Mouse (Mus musculus) adrenal gland, adult (tissue): ENCODE data around the gene Vangl1.
A peak's percentile ranks its signal among the peaks of the same experiment; 100 is the strongest.

Source experiments
- DNase-seq, 2 experiments: peaks; one replicate each; pipeline ENCODE4 v3.0.0; 2022 to 2023; ENCODE audit warnings: low spot score in 1 of 2; ENCODE audit not compliant: inconsistent age in 2 of 2

Gene Vangl1

DNA sequence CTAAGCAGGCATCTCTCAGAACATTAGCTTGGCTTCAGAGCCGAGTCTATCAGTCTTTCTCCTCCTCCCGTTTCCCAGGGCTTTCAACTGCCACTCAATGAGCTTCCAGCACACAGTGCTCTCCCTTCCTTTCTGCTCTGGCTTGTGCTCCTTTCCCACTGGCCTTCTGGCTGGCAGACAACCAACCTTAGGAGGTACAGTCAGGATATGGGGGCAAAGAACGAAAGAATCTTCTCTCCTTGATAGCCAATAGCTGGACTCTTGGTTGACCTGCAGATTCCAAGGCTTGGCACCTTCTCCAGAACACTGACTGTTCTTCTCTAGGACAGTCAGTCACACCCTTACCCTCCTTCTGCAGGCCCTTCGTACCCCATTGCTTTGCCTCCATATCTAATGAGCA is 5.3 kb downstream of the Vangl1 start:
- no peak for DNase-seq

- no peak for DNase-seq
Observed at GRCm38 (mm10) chr3:102198446-102198845, 6.0 kb downstream of the Vangl1 start.

DNA sequence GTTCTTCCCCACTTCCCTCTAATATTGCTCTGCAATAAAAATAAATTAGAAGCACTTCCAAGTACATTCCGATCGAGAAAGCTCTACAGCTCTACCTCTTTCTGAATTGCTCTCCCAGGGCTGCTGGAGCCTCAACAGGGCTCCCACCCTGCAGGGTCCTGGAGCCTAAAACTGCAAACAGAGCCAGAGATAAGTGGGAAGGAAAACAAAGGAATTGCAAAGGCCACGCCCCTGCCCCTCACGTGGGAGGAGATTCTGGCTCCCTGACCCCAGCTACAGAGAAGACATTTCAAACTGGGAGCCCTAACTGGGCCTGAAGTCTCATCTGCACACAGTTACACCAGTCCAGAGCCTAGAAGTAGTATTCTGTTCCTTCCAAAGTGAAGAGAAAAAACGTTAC is 6.7 kb downstream of the Vangl1 start:
- no peak for DNase-seq

DNA sequence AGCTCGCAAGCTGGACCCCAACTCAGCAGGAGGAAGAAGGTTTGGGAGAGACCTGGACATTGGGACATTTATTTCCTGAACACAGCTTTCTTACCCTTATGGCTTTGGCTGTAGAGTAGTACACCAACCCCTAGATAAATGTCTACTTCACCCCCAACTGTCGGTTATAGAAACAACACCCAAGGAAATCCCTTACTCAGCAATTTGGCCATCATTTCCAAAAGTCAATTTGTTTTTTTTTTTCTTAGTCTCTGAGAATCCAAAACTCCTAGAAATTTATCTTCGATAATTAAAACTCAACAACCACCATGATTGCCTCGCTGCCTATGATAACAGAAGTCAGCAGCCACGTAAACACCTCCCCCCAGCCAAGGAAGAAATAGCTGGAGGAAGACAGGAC is 7.3 kb downstream of the Vangl1 start:
- DNase-seq: no peak

DNA sequence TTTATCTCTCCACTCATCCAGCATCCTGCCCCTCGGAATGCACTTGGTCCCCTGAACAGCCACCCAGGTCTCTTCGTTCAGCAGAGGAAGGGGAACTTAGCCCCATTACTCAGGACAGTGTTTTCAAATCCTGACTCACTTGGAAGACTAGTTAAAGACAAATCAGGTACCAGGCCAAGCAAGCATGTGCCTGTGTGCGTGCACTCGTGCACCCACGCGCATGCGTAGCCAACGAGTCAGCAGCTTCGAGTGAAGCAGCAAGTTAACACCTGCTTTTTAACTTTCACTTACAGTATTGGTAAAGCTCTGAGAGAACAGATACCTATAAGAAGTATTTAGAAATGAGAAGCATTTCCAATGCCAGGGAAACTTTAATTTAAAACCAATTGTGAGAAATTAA is 8.3 kb downstream of the Vangl1 start:
- DNase-seq: no peak

- DNase-seq: no peak
Observed at GRCm38 (mm10) chr3:102195762-102196161, 8.7 kb downstream of the Vangl1 start.

GRCm38 (mm10) chr3:102194291-102195051 is 10.0 kb downstream of the Vangl1 start:
- no peak for DNase-seq

GRCm38 (mm10) chr3:102193488-102194290 is 10.8 kb downstream of the Vangl1 start:
- DNase-seq: peak in 1 of 2 experiments; percentile 57

DNA sequence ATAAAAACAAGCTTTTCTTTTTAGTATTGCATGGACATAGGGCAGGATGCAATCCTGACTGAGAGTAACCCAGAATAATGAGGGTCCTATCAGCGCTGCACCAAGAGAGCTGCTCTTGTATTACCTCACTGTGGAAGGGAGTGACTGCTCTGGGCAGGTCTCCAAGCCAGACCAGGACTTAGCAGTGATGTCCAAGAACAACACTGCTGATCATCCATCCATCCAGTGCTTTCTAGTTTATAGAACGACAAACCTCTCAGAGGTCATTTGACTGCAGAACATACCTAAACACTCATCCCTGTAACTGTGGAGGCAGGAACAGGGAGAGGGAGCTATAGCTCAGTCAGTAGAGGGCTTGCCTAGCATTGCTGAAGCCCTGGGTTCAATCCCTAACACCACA is 11.9 kb downstream of the Vangl1 start:
- DNase-seq: peak in 1 of 2 experiments; percentile 43

DNA sequence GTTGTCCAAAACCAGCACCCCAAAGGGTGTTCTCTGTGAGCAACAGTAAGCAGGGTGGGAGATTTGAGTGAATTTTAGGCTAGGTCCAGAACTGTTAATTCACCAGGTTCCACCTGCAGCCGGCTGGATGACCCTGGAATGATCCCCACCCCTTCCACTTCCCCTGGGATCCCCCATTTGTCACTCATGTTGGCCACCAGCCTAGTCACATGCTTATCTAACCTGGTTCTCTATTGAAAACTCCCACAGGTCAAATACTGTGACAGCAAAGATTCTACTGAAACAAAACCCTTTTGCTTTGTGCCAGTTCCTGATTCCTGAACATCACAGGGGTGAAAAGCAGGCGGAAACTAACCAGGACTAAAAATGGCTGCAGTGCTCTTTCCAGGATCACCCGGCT is 12.9 kb downstream of the Vangl1 start:
- peak in 1 of 2 experiments; percentile 76 for DNase-seq

DNA sequence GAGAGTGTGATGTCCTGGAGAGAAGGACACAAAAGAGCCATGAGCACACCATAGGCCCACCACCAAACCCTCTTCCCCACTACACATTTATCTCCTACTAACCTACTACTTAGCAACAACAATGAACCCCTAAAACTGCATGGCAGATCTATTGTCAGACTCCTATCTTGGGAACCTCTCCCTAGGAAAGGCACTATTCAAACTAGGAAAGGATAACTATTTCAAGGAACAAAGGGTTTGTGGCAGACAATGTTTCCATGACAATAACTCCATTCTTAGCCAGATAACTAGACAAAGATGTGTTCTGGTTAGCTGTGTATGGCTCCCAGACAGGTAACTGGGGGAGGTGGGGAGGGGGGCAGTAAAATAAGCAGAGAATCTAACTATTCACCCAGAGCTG is 13.9 kb downstream of the Vangl1 start:
- DNase-seq: no peak

- peak in 1 of 2 experiments; percentile 40 for DNase-seq
Observed at GRCm38 (mm10) chr3:102190015-102190414, 14.5 kb downstream of the Vangl1 start.

GRCm38 (mm10) chr3:102188972-102189371 is 15.5 kb downstream of the Vangl1 start:
- peak in 1 of 2 experiments; percentile 47 for DNase-seq

DNA sequence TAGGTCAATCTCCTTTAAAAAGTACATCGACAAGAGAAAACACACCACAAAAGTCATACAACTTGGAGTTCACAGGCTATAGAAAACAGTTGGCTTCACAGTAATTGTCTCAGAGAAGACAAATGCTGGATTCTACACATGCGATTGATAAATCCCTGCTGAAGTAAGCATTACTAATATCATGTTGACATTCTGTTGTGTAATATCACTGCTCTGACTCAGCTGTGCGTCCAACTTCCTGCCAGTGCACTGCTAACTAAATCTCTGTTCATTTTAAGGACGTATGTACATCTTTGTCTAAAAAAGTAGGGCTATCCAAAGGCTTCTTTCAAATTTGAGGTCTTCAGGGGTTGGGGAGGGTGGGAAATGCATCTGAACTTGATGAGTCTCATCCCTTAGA is 17.1 kb downstream of the Vangl1 start:
- DNase-seq: peak in 1 of 2 experiments; percentile 74

GRCm38 (mm10) chr3:102184721-102185120 is 19.8 kb downstream of the Vangl1 start:
- DNase-seq: no peak

GRCm38 (mm10) chr3:102182601-102183000 is 21.9 kb downstream of the Vangl1 start:
- DNase-seq: peak in 1 of 2 experiments; percentile 61

DNA sequence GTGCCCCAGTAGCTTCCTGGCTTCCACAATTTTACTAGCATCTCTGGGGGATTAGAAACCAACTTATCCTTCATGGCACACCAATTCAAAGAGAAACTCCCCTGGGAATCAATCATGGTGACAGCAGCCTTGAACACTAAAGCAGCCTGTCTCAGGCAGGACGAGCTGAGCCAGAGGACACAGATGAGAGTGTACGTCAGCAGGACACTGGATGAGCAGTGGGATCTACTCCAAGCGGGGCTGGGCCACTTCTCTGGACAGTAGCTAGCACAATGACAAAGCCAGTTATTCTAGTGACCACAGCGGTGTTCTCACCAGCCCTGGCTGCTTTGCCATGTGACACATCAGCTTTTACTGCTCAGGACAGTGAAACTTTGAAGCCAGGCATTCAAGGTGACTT is 23.3 kb downstream of the Vangl1 start:
- peak; percentile 88 to 92 for DNase-seq

- DNase-seq: peak; percentile 83 to 91
Observed at GRCm38 (mm10) chr3:102180746-102181145, 23.7 kb downstream of the Vangl1 start.

DNA sequence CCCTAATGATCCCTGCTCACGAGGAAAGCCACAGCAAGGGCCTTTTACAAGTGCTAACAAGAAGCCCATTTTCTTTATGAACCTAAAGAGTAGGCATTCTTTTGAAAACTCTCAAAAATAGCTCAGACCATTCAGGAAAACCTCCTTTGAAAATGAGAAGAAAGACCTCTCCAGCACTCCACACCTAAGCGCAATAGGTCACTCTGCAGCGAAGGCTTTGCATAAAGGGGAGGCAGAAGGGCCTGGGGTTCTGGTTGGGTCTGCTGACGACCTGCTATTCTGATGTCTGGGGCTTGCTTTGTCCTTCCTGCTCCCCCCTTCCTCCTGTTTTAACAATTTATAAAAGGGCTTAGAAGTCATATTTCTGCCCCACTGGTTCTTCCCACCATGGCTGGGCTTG is 24.6 kb downstream of the Vangl1 start:
- DNase-seq: no peak

GRCm38 (mm10) chr3:102177837-102178615 is 26.5 kb downstream of the Vangl1 start:
- no peak for DNase-seq

- DNase-seq: no peak
Observed at GRCm38 (mm10) chr3:102176116-102176515, 28.4 kb downstream of the Vangl1 start.
